Mouse (Mus musculus) gastrocnemius, adult 2 months (tissue): Measurements from ENCODE around the gene Hebp1. TPM values are rescaled to one million over a fixed set of nuclear protein-coding genes. Genes with fewer than 3 reads are reported as not detected.

Source experiments
- DNase-seq: peaks from one replicate; pipeline ENCODE4 v3.0.0; 2022
- H3K27ac ChIP-seq: fragments of 200-600 bp; 2 replicates; pipeline ENCODE4 v1.8.1; 2022; ENCODE audit warnings: mild to moderate bottlenecking
- H3K4me3 ChIP-seq: fragments of 200-600 bp; 2 replicates; pipeline ENCODE4 v1.8.1; 2022; ENCODE audit warnings: mild to moderate bottlenecking, moderate library complexity
- CTCF ChIP-seq: fragments of 200-600 bp; IDR thresholded peaks from 2 replicates; pipeline ENCODE4 v1.8.1; 2022; ENCODE audit warnings: antibody characterized with exemption, mild to moderate bottlenecking, moderate library complexity
- intact Hi-C: fragments of 180-260 bp; cut with DNase I; formaldehyde crosslinking; loops from one replicate; pipeline ENCODE4 v1.15.1; 2025
- total RNA-seq, 2 experiments: library from RNA; stranded (reverse); gene quantifications; 2 replicates each; pipeline ENCODE4 v1.2.3; 2021

Hebp1 gene
- total RNA-seq, 2 experiments from 2014 or later = 3.8 to 10.3 TPM

DNA sequence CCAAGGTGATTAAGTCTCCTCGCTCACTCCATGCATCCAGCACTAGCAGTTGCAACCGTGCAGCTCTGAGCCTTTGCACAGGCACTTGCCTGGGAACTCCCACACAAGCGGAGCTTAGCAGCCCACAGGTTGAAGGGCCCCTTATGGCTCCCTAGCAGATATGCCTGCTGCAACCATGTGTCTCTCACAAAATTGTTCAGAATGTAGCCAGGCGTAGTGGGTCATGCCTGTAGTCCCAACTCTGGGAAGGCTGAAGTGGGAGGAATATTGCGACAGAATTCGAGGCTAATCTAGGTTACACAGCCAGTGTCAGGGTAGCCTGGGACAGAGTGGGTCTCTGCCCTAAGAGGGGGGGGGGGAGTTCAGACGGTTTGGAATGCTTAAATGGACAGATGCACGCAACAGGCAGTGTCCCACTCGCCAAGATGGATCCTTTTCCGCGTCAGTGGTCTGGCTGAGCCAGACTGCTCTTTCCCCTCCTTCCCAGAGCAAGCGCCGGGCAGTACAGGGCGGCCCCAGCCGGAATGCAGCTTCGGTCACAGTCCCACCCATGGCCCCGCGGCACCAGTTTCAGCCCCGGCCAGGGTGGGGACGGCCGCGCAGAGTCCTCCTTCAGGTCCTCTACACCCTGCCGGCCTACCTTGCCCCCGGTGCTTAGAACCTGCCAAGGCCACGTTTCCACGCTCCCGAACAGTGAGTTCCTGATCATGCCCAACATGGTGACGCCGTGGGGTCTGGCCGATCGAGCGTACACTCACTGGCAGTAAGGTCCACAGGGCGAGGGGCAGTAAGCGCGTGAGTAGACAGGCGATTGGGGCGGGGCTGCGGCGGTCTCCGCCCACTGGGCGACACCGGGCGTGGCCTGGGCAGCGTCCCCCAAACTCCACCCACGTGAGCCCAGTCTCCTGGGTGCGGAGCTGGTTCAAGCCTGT is 30.2 kb downstream of the Hebp1 start:
- peak; percentile 92 for DNase-seq
- Histone ChIP-seq H3K4me3 (peak overlapping the region; percentile 92), H3K27ac (peak overlapping the region; percentile 81)
- no peak for TF ChIP-seq CTCF
- intact Hi-C loops = no loop called here

GRCm38 (mm10) chr6:135166712-135167111 is 31.1 kb downstream of the Hebp1 start:
- Histone ChIP-seq H3K4me3 (no peak overlapping the region; the same call in 1 of the 2 replicates), H3K27ac (no peak overlapping the region)
- intact Hi-C loops = no loop called here
- no peak for TF ChIP-seq CTCF
- DNase-seq = no peak

- DNase-seq = no peak
- no peak for TF ChIP-seq CTCF
- Histone ChIP-seq H3K27ac (no peak overlapping the region), H3K4me3 (no peak overlapping the region)
- intact Hi-C loops = no loop called here
Measured at GRCm38 (mm10) chr6:135166262-135166661, 31.6 kb downstream of the Hebp1 start.

DNA sequence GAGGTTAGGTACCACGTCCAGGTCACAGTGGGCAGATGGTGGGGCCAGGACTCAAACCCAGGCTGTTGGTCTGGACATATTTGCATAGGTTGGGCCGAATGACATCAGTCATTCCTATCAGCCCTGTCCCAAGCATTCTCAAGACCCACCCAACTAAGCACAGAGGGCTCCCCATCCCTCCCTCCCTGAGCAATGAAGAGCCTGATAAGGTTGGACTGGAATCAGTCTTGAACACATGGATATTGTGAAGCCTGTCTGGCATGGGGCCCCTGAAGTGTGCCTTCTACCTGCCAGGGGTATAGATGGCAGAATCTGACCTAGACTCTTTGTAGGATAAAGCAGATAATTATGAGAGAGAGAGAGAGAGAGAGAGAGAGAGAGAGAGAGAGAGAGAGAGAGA is 32.1 kb downstream of the Hebp1 start:
- Histone ChIP-seq H3K27ac (no peak overlapping the region), H3K4me3 (no peak overlapping the region)
- intact Hi-C loops = no loop called here
- no peak for TF ChIP-seq CTCF
- DNase-seq = no peak

- no peak for TF ChIP-seq CTCF
- DNase-seq = no peak
- Histone ChIP-seq H3K4me3 (no peak overlapping the region), H3K27ac (no peak overlapping the region)
- intact Hi-C loops = no loop called here
Measured at GRCm38 (mm10) chr6:135165191-135165590, 32.6 kb downstream of the Hebp1 start.

DNA sequence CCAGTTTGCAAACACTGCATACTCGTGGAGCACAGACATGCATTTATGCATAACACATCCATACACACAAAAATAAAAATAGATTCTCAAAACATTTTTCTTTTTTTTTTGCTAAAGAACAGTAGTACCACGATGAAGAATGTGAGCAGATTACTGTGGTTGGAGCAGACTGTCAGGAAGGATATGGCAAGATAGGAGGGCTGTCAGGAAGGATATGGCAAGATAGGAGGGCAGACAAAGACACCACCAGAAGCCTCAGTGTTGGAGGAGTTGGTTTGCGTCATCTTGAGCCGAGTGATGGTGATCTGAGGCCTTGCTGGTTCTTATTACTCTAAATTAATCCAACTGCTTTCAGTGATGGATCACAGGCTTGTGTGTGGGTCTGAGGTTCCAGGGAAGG is 35.0 kb downstream of the Hebp1 start:
- no peak for DNase-seq
- intact Hi-C loops = no loop called here
- Histone ChIP-seq H3K4me3 (no peak overlapping the region), H3K27ac (no peak overlapping the region)
- no peak for TF ChIP-seq CTCF

DNA sequence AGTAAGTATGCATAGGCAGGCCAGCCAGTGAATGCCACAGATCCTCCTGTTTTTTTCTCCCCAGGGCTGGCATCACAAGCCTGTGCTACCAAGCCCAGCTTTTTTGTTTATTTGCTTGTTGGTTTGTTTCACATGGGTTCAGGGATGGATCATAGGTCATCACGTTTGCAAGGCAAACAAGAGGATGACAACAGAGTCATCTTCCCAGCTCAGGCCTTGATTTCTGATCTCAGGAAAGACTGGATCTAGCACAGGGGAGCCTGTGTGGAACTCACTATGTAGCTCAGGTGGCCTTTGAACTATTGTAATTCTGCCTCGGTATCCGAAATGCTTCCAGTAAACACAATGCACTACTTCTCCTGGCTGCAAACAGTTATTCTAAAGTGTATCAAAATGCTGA is 35.5 kb downstream of the Hebp1 start:
- Histone ChIP-seq H3K4me3 (no peak overlapping the region), H3K27ac (no peak overlapping the region)
- DNase-seq = no peak
- intact Hi-C loops = no loop called here
- no peak for TF ChIP-seq CTCF

GRCm38 (mm10) chr6:135161356-135161755 is 36.5 kb downstream of the Hebp1 start:
- no peak for TF ChIP-seq CTCF
- no peak overlapping the region for H3K27ac ChIP-seq
- H3K4me3 ChIP-seq = no peak overlapping the region
- intact Hi-C loops = no loop called here
- DNase-seq = no peak

DNA sequence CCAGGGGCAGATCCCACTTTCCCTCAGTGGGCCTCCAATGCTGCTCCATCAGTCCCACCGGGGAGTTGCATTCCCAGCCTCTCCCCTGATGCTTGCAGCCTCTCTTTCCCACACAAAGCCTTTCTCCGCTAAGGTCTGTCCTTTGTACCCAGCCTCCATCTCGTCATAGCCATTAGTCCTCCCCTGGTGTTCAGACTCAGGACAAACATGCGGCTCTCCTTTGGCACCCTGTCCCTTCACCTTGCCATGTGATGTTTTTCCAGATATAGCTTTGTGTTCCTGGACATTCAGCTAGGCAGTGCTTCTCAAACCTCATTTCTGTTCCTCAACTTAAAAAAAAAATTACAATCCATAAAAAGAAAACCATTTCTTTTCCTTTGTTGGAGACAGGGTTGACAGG is 39.3 kb downstream of the Hebp1 start:
- TF ChIP-seq CTCF = no peak
- no peak overlapping the region for H3K4me3 ChIP-seq
- intact Hi-C loops = no loop called here
- DNase-seq = no peak
- H3K27ac ChIP-seq = no peak overlapping the region

- no peak for DNase-seq
- Histone ChIP-seq H3K27ac (no peak overlapping the region), H3K4me3 (no peak overlapping the region)
- intact Hi-C loops = no loop called here
- no peak for TF ChIP-seq CTCF
Measured at GRCm38 (mm10) chr6:135157496-135157895, 40.3 kb downstream of the Hebp1 start.

DNA sequence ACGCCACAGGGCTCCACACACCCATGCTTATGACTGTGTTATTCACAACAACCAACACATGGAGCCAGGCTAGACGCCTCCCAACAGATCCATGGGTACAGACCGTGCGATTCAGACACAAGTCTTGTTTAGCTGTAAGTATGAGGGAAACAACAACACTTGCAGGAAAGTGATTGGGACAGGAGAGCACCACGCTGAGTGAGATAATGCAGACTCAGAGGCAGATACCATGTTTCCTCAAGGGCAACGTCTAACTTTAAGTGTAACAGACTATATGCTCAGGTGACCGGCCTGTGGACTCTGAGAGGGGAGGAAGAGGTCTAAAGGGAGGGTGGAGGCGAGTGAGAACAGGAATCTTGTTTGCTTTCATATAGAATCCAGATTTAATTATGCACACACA is 41.2 kb downstream of the Hebp1 start:
- no peak overlapping the region for H3K4me3 ChIP-seq
- intact Hi-C loops = no loop called here
- DNase-seq = no peak
- TF ChIP-seq CTCF = no peak
- H3K27ac ChIP-seq = no peak overlapping the region

- no peak for DNase-seq
- intact Hi-C loops = loop anchor here (5.0 kb wide), 1 partner anchor 249 kb away; no protein-coding TSS in a partner anchor
- no peak for TF ChIP-seq CTCF
- Histone ChIP-seq H3K4me3 (no peak overlapping the region), H3K27ac (no peak overlapping the region)
Measured at GRCm38 (mm10) chr6:135153719-135154118, 44.1 kb downstream of the Hebp1 start.

DNA sequence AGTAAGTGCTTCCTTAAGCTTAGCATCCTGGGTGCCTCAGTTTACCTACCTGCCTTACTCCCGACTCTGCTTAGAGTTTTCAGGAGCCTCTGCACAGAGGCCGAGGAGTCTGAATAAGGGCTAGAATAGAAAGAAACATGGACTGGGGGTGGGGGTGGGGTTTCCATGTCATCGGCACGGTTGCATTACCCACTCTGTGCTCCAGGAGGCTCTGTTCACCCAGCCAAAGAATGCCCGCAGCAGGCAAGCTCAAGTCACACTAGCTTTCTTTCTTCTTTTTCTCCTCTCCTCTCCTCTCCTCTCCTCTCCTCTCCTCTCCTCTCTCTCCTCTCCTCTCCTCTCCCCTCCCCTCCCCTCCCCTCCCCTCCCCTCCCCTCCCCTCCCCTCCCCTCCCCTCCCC is 47.5 kb downstream of the Hebp1 start:
- intact Hi-C loops = loop anchor here (5.0 kb wide), 1 partner anchor 252 kb away; no protein-coding TSS in a partner anchor
- DNase-seq = no peak
- Histone ChIP-seq H3K27ac (no peak overlapping the region), H3K4me3 (no peak overlapping the region)
- peak; percentile 40 for TF ChIP-seq CTCF

- H3K27ac ChIP-seq = no peak overlapping the region
- TF ChIP-seq CTCF = no peak
- no peak overlapping the region for H3K4me3 ChIP-seq
- no peak for DNase-seq
- intact Hi-C loops = loop anchor here (5.0 to 10.0 kb wide), 3 partner anchors 98 to 253 kb away; no protein-coding TSS in a partner anchor
Measured at GRCm38 (mm10) chr6:135149722-135150121, 48.1 kb downstream of the Hebp1 start.
